ENCODE assay signal across 9 mouse cellular contexts in genomic region chr5:23436735-23437134, GRCm38 (mm10). TPM values are rescaled to one million over a fixed set of nuclear protein-coding genes. Genes with fewer than 3 reads are reported as not detected.
DNase-seq lines count a peak whose midpoint lies in the region; ATAC-seq and TF ChIP-seq lines count a peak whose summit lies in the region.
"Had no signal": no experiment of that assay in that cellular context is flagged by ENCODE, and none has a peak within 500 bp of the region (broad histone marks: within the 10 kb centered on the region; RNA-seq: fewer than 3 reads in every experiment).

No protein-coding gene starts in this region.

- H3K27me3 ChIP-seq in heart, embryonic 13.5 days (replicated peaks): no peaks in the 10 kb centered on the region
- no peaks in the 10 kb centered on the region for H3K27me3 ChIP-seq in G1E (ENCODE audit: insufficient read depth, low read length)
- no peaks in the 10 kb centered on the region for H3K27me3 ChIP-seq in hindbrain, embryonic 12.5 days
- H3K27me3 ChIP-seq in midbrain, embryonic 10.5 days (ENCODE audit: low read depth, poor library complexity, severe bottlenecking): no peaks in the 10 kb centered on the region

- peak overlapping the region; percentile 87 for H3K4me2 ChIP-seq in heart, embryonic 13.5 days
- H3K4me2 ChIP-seq in hindbrain, embryonic 12.5 days (replicated peaks): peak overlapping the region; percentile 79

- H3K27ac ChIP-seq in heart, embryonic 13.5 days (replicated peaks): peak overlapping the region; percentile 42; the same call in 1 of the 2 replicates
- no peak overlapping the region for H3K27ac ChIP-seq in hindbrain, embryonic 12.5 days
- H3K27ac ChIP-seq in midbrain, embryonic 10.5 days (replicated peaks): no peak overlapping the region

- H3K4me1 ChIP-seq in heart, embryonic 13.5 days: peaks cover 36% of the 10 kb centered on the region
- peaks cover 12% of the 10 kb centered on the region for H3K4me1 ChIP-seq in G1E (ENCODE audit: insufficient read depth, low read depth, low read length)
- peaks cover 9% of the 10 kb centered on the region for H3K4me1 ChIP-seq in hindbrain, embryonic 12.5 days
- peaks cover 26% of the 10 kb centered on the region for H3K4me1 ChIP-seq in midbrain, embryonic 10.5 days

- no peaks in the 10 kb centered on the region for H3K36me3 ChIP-seq in heart, embryonic 13.5 days
- H3K36me3 ChIP-seq in G1E (replicated peaks): no peaks in the 10 kb centered on the region
- no peaks in the 10 kb centered on the region for H3K36me3 ChIP-seq in hindbrain, embryonic 12.5 days
- H3K36me3 ChIP-seq in midbrain, embryonic 10.5 days: no peaks in the 10 kb centered on the region

- intact Hi-C loops in heart, postnatal 36 days (cut with DNase I): loop anchor here (2.0 kb wide), 1 partner anchor 14 kb away; no protein-coding TSS in a partner anchor

- H3K4me3 ChIP-seq in heart, embryonic 13.5 days: peak overlapping the region; percentile 100
- H3K4me3 ChIP-seq in G1E (ENCODE audit: low read depth, low read length): peak overlapping the region; percentile 94; the same call in 1 of the 2 replicates
- peak overlapping the region; percentile 96 for H3K4me3 ChIP-seq in hindbrain, embryonic 12.5 days
- H3K4me3 ChIP-seq in midbrain, embryonic 10.5 days: peak overlapping the region; percentile 98

- WGBS in heart, embryonic 13.5 days: 16% methylated on average over 2 of the region's 2 CpGs
- WGBS in hindbrain, embryonic 12.5 days: 19% methylated on average over 2 of the region's 2 CpGs
- WGBS in midbrain, embryonic 10.5 days: 33% methylated on average over 2 of the region's 2 CpGs

- DNase-seq in heart, postnatal 36 days: no peak
- no peak for DNase-seq in G1E (ENCODE audit: low spot score)
- no peak for DNase-seq in midbrain, embryonic 10.5 days (ENCODE audit: low spot score)
- DNase-seq in layer of hippocampus, adult 11-12 months (ENCODE audit: low spot score): no peak
- DNase-seq in right cerebral cortex, adult 18-20 months: no peak
- DNase-seq in kidney, adult 8-10 months: no peak
- DNase-seq: cerebellum, adult 11 months had no signal

- H3K9me3 ChIP-seq in heart, embryonic 13.5 days: no peaks in the 10 kb centered on the region
- H3K9me3 ChIP-seq in G1E (replicated peaks): no peaks in the 10 kb centered on the region
- H3K9me3 ChIP-seq in hindbrain, embryonic 12.5 days (replicated peaks): no peaks in the 10 kb centered on the region
- no peaks in the 10 kb centered on the region for H3K9me3 ChIP-seq in midbrain, embryonic 10.5 days (replicated peaks)

- H3K9ac ChIP-seq in heart, embryonic 13.5 days: peak overlapping the region; percentile 100
- peak overlapping the region; percentile 100 for H3K9ac ChIP-seq in hindbrain, embryonic 12.5 days

- ATAC-seq in heart, embryonic 13.5 days (ENCODE audit: extremely low read depth, insufficient number of reproducible peaks, low FRiP score, low TSS enrichment): no peak
- no peak for ATAC-seq in G1E (ENCODE audit: extremely low read depth, insufficient number of reproducible peaks, low FRiP score, poor library complexity, severe bottlenecking)
- ATAC-seq in hindbrain, embryonic 12.5 days (ENCODE audit: low FRiP score): no peak

- no peak for TF ChIP-seq CTCF in G1E (IDR thresholded peaks at IDR 0.05; ENCODE audit: low read depth, low read length)

RNA-seq across cellular contexts. Expression of gene Kmt2e, which starts 2.5 kb away (rescaled TPM):
- polyA plus RNA-seq in heart, embryonic 13.5 days (2015; fragmentation: Nextera tagmentation; extraction: Ambion mirVana): 61.7 and 64.4 TPM in 2 replicates
- total RNA-seq in heart, postnatal 36 days (2021): 10 to 100 TPM; 50.1 to 51.5 TPM
- total RNA-seq in G1E (2014; fragmentation: Nextera tagmentation) (220 and 262 TPM in 2 replicates), G1E (2017) (35.8 and 40.7 TPM in 2 replicates)
- 7.6 and 8.0 TPM in 2 replicates for polyA plus RNA-seq in G1E (2012)
- 145 and 152 TPM in 2 replicates for polyA plus RNA-seq in hindbrain, embryonic 12.5 days (2016; fragmentation: Nextera tagmentation; extraction: Ambion mirVana)
- 86.6 and 101 TPM in 2 replicates for polyA plus RNA-seq in midbrain, embryonic 10.5 days (2016; fragmentation: Nextera tagmentation; extraction: Ambion mirVana)
